Mouse (Mus musculus) c-Kit-positive CD71-positive TER-119-positive erythroid progenitor cells, embryonic 14.5 days (primary cell): Measurements from ENCODE around the gene Nrap.
"Not testable (repeated sequence)": the region's sequence is repeated elsewhere in the genome, so short reads cannot be mapped to it uniquely, and the experiment has no call there.

ENCODE experiments used
- DNase-seq: peaks from one replicate; pipeline ENCODE4 v3.0.0-alpha.2; 2013; ENCODE audit warnings: low spot score

Gene Nrap

DNA sequence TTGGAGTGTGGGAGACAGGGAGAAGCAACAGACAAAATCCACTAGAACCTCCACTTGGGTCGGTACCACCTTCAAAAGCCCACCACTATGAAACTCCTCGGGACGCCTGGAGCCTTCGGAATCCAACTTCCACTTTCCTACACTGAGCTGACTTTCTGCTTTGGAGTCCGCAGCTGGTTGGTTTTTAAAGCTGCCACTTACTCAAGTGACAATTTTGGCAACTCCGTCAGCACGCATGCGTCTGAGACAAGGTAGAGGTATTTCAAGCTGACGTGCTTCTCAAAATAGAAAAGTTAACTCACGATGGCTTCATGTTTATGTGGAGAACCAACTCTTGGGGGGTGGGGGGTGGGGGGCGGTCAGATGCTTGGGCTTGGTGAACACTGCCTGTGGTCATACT is at the start of gene Nrap:
Nrap (minus strand) TSS at position 159 of the 400 bp plus-strand sequence.
- no peak for DNase-seq

DNA sequence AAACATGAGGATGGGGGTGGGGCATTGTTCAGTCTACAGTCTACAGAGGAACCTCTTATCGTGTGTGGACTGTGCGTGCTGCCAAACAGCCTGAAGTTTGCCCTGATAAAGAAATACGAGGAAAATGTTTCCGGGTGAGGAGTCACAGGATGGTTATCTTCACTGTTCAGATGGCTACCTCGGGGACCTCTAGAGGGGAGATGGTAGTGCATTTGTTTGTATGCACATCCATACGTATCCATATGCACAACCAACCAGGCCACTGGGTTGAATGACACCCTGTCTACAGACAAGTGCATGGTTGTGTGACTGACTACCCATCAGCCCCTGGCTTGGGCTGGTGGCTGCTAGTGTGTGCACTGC is 49.2 kb upstream of the Nrap start:
- DNase-seq = peak; percentile 83

DNA sequence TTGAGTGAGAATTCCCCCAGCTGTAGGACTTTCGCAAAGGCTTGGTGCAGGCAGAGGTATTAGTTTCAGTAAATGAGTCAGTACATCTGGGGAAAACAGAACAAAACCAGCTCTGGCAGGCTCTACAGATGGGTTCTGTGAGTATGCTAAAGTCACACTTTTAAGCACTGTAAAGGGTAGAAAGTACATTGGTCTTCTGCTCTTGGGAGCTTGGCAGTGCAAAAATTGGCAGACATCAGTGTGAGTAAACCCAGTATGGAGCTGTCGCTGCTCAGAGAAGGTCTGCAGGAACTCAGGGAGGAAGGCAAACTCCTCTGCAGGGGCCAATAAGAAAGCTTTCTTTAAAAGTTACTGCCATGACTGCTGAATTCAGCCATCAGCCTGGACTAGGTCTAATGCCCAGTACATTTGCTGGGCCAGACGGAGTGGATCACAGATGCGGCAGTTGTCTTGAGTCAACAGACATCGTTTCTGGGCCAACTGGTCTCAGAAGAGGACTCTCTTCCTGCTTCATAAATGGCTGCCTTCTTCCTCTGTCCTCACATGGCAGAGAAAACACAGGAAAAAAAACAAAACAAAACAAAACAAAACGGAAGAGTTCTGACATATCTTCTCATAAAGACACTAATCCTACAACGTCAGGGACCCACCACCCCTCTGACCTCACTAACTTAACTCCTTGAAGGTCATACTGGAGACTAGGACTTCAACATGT is 48.7 kb upstream of the Nrap start:
- no peak for DNase-seq

DNA sequence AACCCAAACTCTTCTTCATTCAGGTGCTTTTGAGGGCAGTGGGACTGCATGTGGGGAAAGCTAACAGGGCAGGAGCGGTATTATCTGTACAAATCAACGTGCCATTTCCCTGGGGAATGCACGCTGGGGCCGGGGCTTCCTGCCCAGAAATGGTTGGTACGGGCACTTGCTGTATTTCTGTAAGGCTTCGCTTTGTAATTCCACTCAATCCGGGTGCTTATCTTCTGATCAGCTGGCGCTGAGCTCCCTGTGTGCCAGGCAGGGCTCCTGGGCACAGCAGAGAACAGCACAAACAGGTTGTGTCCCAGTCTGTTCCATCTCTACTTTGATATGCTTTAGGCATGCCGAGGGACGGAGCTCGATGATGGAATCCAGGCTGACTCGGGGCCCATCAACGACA is 46.5 kb upstream of the Nrap start:
- no peak for DNase-seq

DNA sequence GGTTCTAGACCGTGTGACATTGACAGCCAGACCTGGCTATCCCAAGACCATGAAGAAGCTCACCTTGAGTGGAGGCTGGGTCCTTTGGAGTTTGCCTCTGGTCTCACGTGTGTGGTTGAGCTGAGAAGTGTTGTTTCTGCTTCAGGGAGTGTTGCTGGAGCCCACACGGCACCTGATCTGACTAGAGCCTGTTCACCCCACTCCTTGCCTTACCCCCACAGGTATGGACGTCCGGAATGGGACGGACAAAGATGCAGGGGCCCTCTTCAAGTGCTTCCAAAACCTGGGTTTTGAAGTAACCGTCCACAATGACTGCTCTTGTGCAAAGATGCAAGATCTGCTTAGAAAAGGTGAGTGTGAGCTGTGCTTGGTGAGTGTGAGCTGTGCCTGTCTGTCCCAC is 43.7 kb upstream of the Nrap start:
- DNase-seq = no peak

DNA sequence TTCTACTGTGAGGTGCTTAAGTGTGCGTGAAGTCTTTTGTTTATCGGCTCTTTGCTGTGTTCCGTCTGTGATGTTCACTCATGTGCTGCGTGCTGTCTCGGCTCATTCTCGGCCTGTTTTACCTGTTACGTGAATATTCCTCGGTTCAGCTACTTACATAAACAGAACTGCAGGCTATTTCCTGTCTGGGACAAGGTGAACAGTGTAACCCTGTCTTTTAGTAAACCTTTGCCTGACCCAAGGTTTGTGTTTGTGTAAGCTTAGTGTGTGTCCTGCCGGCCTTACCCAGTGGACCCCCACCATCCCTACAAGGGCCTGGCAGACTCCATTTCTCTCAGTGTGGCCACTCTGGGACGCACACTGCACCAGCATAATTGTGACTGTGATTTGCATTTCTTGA is 42.9 kb upstream of the Nrap start:
- DNase-seq = no peak

DNA sequence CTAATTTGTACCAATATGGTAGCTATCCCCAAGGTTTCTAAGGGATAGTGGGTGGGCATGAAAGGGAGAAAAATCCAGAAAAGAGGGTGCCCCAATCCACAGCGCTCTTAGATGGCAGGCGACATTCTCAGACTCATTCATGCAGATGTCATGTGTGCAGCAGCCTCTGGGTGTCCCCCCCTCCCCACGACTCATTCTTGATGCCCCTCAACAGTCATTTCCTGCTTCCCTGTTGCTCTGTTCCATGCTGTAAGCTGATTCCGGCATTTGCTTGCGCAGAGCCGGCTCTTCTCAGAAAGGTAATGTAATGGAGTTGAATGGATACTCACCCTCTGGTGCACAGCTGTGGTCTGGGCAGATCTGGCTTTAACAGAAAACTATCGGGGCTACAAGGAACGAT is 40.5 kb upstream of the Nrap start:
- DNase-seq = no peak

DNA sequence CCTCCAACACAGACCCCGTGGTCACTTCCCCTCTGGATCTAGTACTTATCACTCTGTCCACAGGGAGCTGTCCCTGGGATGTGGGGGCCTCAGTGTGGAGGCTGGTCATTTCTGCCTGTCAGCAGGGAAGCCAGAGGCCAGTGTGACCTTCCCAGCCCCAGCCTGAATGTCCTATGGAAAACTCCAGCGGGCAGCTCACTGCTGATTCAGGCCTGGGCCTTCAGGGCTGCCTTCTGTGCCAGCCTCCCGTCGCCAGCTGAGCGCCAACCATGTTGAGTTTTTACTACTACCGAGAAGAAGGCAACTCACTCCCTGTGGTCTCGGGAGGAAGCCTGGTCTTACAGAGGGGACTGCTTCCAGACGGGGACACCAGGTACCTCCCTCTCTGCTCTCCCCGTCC is 35.7 kb upstream of the Nrap start:
- no peak for DNase-seq

DNA sequence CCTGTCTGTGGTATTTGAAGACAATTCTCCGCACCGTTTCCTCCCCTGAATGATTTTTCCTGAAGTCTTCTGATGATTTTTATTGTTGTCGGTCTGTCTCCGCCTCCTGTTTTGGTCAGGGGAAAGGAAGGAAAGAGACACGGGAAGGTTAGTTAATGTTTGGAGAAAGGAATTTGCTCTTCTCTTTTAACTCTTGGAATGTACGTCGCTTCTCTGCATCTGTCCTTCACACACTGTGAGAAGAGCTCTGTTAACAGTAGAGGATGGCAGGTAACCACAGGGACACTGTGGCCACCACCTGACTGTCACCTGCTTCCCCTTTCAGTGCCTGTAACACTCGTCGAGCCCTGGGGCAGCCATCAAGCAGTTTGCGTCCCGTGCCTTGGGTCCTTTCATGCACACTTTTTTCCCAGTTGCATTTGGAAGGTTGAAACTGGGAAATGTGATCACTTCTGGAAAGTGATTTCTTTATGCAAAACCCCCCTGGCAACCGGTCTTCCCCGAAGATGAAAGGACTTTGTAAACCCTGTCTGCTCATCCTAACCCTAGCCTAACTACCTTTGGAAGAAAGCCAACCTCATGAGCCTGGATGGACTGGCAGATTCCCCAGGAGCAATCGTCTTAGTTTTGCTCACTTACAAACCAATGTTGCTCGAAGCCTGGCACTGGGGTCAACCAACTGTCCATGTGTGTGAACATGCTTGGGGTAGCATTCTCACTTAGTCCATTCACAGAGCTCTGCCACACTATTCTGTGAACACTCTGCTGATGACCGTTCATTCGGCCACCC is 35.0 kb upstream of the Nrap start:
- DNase-seq = no peak

DNA sequence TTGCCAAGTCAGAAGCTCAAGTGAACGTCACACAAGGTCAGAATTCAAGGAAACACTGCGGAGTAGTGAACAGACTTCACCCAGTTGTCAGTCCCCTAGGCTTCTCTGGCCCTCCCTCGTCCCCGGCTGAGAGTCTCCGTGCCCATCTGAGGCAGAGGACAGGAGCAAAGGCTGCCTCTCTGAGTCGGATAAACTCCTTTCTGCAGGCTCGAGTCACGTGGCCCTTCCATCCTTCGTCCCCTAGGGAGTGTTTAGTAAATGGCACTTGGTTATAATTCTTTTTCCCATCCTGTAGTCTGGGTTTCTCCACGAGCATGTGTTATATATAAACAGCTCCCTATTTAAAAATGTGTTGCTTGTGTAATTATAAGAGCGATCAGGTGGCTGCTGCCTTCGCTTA is 33.5 kb upstream of the Nrap start:
- no peak for DNase-seq

DNA sequence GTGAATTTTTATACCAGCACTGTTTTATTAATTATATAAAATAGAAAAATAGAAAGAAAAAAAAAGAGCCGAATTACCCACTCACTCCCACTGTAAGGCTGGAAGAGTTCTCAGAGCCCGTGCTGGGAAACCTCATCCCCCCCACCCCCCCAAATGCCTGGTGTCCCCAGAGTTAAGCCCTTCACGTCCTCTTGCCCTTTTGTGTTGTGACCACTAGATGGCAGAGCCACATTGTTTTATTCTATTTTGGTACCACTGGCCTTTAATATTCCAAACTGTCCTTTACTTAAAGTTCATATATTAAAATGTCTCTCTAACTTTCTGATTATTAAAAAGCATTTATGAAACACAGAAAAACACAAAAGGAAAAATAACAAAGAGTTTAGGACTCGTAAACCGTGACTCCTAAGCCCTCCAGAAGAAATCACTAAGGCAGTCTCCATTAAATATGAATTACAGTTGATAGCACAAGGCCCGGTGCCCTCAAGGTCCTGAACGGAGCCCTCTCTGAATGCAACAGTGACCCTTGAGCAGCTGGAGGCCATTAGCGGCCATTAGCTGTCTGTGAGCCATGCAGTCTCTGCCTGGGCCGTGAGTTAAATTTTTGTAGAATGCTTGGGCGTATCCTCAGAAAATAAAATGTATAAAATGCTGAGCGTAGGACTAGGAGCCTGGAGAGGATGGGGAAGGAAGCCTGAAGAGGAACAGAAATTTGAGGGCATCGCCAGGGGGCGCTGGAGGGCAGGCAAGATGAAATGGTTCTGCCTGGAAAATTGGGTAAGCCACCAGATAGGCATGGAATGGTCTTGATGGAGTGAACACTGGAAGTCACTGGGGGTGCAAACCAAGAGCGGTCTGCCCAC is 32.9 kb upstream of the Nrap start:
- DNase-seq = peak; percentile 60

DNA sequence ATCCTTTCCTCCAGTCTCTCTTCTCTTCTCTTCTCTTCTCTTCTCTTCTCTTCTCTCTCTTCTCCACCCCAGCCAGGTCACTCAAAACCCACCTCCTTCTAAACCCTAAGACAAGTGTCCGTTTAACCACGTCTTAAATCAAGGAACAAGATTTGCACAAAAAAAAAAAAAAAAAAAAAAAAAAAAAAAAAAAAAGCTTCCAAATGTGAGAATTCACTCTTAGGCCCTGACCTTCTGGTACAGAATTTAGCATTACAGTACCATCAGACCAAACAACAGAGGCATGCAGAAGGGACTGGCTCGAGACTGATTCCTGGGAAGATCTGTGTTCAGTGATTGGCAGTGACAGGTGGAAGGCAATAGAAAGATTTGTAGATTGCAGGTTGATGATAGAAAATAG is 30.5 kb upstream of the Nrap start:
- DNase-seq = no peak

DNA sequence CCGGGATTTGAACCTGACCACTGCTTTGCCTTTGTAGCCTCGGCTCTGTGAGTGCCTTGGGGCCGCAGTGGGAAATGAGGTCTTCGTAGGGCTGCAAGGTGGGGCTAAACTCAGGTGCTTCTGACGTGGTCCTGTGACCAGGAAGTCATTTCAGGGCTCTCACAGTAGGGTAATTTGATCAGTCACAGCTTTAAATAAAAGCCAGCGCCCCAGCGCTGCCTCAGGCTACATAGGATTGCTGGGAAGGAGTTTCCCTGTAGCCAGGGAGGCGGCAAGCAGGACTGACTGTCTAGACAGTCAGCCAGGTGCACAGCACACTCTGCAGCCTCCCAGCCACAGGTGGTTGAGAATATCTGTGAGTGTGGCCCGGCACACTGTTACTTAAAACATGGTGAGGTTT is 29.6 kb upstream of the Nrap start:
- no peak for DNase-seq

DNA sequence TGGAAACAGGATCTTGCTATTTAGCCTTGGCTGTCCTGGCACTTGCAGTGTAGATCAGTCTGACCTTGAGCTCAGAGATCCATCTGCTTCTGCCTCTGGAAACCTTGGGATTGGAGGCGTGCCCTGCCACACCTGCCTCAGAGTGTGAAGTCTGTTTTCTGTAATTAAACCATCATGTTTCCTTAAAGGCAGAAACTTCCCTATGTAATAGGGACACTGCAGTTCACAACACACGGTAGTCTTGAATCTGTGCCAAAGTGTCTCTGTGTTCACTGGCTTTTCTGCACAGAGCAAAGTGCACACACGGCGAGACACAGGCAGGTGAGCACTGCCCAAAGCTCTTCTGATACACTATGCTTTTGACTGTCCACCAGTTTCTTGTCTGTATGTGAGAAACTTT is 28.6 kb upstream of the Nrap start:
- no peak for DNase-seq

DNA sequence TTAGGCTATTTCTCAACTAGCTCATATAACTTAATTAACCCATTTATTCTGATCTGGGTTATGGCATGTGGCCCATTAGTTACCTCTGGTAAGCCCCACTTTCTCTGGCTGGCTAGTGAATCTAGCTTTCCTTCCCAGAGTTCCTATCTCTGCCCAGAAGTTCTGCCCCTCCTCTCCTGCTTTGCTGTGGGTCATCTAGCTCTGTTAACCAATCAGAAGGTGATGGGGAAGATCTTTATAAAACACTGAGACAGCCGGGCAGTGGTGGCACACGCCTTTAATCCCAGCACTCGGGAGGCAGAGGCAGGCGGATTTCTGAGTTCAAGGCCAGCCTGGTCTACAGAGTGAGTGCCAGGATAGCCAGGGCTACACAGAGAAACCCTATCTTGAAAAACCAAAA is 20.0 kb upstream of the Nrap start:
- DNase-seq = not testable (repeated sequence)

DNA sequence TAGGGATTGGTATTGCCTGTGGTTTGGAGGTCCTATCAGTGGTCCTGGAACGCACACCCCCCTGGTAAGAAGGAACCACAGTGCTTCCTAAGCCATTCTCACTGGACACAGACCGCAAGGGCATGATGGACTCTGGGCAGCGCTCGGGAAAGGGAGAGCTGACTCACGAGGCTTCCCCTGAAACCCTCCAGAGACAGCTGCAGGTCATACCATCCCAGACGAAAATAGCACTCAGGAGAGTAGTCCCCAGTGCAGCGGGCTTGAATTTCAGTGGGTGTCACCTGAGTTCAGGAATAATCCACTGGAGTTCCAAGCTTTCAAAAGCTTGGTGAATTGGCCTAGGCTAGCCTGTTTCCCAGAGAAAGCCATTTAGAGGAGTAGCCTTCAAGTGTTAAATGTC is 16.7 kb upstream of the Nrap start:
- DNase-seq = no peak

DNA sequence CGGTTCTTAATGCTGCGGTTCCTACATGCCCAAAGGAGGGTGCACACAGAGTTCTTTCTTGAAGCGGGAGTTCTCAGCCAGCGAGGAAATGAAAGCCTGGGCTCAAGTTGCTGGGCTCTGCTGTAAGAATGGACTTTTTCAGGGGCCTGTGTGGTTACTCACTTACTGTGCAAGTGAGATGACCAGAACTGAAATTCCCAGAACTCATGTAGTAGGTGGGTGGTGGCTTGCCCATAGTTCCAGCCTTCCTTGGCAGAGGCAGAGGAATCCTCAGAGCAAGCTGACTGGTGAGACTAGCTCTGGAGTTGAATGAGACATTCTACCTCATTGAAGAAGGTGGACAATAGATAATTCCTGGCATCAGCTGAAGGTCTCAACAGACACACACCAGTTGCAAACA is 16.0 kb upstream of the Nrap start:
- no peak for DNase-seq

DNA sequence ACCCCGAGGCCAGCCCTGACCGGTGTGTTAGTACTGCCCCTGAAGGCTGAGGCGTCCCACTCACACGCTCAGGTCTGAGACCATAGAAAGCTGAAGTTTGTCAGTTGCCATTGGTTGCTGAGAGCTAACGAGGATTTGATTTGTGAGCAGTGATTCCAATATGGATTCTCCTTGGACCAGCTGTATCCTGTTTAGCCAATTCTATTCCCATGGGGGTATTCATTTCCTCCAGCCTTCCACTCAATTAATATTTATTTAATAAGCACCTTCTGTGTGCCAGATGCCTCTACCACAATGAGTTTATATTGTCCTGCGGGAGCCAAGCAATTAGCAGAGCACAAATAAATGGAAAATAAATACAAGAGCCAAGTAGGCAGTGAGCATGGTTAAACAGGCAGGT is 12.0 kb upstream of the Nrap start:
- no peak for DNase-seq

DNA sequence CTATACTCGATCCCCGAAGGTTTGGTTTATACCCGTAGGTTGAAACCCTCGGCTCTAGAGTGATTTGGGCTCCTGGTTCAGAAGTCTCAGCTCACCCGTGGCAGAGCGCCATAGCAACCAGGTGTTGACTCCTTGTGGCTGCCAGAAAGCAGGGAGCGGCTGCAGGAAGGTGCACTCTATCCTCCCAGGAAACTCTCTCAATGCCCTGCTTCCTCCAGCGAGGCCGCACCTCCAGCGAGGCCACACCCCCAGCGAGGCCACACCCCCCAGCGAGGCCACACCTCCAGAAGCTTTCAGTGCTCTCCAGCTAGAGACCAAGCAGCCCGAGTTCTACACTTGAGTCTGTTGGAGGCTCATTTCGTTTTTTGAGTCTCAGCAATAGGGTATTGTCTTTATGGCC is 10.4 kb upstream of the Nrap start:
- peak; percentile 78 for DNase-seq

DNA sequence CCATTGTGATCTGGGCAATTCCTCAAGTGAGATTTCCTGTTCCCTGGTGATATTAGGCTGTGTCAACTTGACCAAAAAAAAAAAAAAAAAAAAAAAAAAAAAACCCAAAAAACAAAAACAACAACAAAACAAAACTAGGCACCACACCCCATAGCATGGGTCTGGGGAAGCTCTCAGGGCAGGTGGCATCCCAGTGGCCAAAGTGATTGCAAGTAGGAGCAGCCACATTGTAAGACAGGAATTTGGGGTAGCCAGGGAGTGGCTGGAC is 8.6 kb upstream of the Nrap start:
- DNase-seq = no peak

DNA sequence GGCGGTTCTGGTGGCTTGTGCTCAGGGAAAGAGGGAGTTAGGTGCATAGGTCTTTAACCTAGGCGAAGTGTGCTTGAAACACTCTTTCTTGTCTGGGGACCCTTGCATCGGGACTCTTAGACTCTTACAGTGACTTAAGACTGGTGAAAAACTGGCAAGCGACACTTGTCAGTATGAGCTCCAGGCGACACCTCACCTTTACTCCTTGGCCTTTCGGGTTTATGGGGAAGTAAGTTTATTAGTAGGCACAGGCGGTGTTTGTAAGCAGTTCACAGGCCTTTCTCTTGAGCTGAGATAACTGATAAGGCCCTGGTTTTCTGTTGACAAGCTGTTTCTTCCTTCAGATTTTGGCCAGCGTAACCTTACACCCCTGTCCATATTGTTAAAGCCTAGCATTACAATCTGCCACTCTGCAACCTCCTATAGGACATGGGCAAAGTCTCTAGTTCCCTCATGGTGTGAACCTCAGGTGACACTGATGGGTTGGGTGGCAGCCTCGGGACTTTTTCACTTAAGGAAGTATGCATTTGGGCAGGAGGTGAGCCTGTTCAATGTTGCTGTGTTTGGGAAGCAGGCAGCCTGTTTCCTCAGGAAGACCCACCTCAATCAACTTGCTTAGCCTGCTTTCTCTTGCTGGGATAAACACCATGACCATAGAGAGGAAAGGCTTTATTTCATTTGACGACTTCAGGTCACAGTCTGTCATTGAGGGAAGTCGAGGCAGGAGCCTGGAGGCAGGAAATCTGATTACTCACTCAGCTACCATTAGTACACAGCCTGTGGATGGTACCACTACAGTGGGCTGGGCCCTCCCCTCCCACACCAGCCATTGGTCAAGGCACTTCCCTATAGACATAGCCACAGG is 8.1 kb upstream of the Nrap start:
- DNase-seq = peak; percentile 52
